Mouse (Mus musculus) hindbrain, postnatal 0 days (tissue): ENCODE measurements at regions not wholly inside any gene's neighbourhood (a gene's known extent, or its start where the extent isn't known, plus 50 kb on each side); places are given as distances from the start of the nearest gene placed in this dataset.

Experiments used
- ATAC-seq: fragments of 200-750 bp; cut with Nextera tagmentation; 2 replicates; pipeline ENCODE4 v1.8.0; 2017; ENCODE audit warnings: mild to moderate bottlenecking, moderate TSS enrichment, moderate library complexity
- DNase-seq: peaks from one replicate; pipeline ENCODE4 v3.0.0-alpha.2; 2015; ENCODE audit warnings: low spot score
- H3K27ac ChIP-seq: fragments of 300-500 bp; sonication (generic); 2 replicates; pipeline ENCODE4 v1.5.1; 2014; ENCODE audit warnings: mild to moderate bottlenecking
- H3K27me3 ChIP-seq: fragments of 300-500 bp; sonication (generic); 2 replicates; pipeline ENCODE4 v1.6.1; 2014; ENCODE audit warnings: low read length, mixed read lengths; ENCODE audit not compliant: insufficient read depth
- H3K36me3 ChIP-seq: fragments of 300-500 bp; sonication (generic); 2 replicates; pipeline ENCODE4 v1.6.1; 2014; ENCODE audit warnings: low read length, mixed read lengths; ENCODE audit not compliant: insufficient read depth
- H3K4me1 ChIP-seq: fragments of 300-500 bp; sonication (generic); 2 replicates; pipeline ENCODE4 v1.6.1; 2014; ENCODE audit warnings: antibody characterized with exemption, low read length, mixed read lengths; ENCODE audit not compliant: insufficient read depth
- H3K4me2 ChIP-seq: fragments of 300-500 bp; sonication (generic); 2 replicates; pipeline ENCODE4 v1.6.1; 2014; ENCODE audit warnings: low read depth, mild to moderate bottlenecking, low read length, moderate library complexity, mixed read lengths
- H3K4me3 ChIP-seq: fragments of 300-500 bp; sonication (generic); 2 replicates; pipeline ENCODE4 v1.5.1; 2014; ENCODE audit warnings: low read length
- H3K9ac ChIP-seq: fragments of 300-500 bp; sonication (generic); replicated peaks from 2 replicates; pipeline ENCODE4 v1.6.1; 2014; ENCODE audit warnings: mild to moderate bottlenecking, low read length, moderate library complexity, mixed read lengths
- H3K9me3 ChIP-seq: fragments of 300-500 bp; sonication (generic); 2 replicates; pipeline ENCODE4 v1.6.1; 2016; ENCODE audit warnings: low read length, mixed read lengths
- CTCF ChIP-seq: IDR thresholded peaks from 2 replicates; pipeline ENCODE4 v1.5.1; 2016; ENCODE audit warnings: antibody characterized with exemption, control low read depth, low read depth
- WGBS: fragments of 180-500 bp; shearing (Covaris S2); extraction: QIAGEN DNeasy Blood & Tissue Kit; methylation state at CpG from one replicate; pipeline ENCODE4 v1.1.7; 2014; 5-methylcytosine and 5-hydroxymethylcytosine counted together

- Histone ChIP-seq H3K4me3 (no peak overlapping the region), H3K4me1 (no peaks in the 10 kb centered on the region), H3K9me3 (no peaks in the 10 kb centered on the region), H3K4me2 (no peak overlapping the region), H3K27me3 (no peaks in the 10 kb centered on the region), H3K36me3 (no peaks in the 10 kb centered on the region), H3K27ac (no peak overlapping the region), H3K9ac (no peak overlapping the region)
- ATAC-seq (no peak), DNase-seq (no peak)
- 66% methylated on average over 9 of the region's 9 CpGs for WGBS
- TF ChIP-seq CTCF = no peak
These were observed 141.2 kb upstream of the Pja1 start for GRCm38 (mm10) chrX:99612130-99612759.

- no peaks in the 10 kb centered on the region for H3K4me1 ChIP-seq
- no peaks in the 10 kb centered on the region for H3K9me3 ChIP-seq
- DNase-seq (no peak), ATAC-seq (no peak)
- no peak overlapping the region for H3K4me3 ChIP-seq
- WGBS = 68% methylated on average over 5 of the region's 5 CpGs
- no peak overlapping the region for H3K27ac ChIP-seq
- no peaks in the 10 kb centered on the region for H3K36me3 ChIP-seq
- no peak for TF ChIP-seq CTCF
- no peak overlapping the region for H3K4me2 ChIP-seq
- no peaks in the 10 kb centered on the region for H3K27me3 ChIP-seq
- no peak overlapping the region for H3K9ac ChIP-seq
These were observed 139.0 kb upstream of the Pja1 start for GRCm38 (mm10) chrX:99610096-99610495.

GRCm38 (mm10) chrX:99609591-99609990, 138.5 kb upstream of the Pja1 start:
- H3K27ac ChIP-seq = no peak overlapping the region
- ATAC-seq = no peak
- no peak overlapping the region for H3K9ac ChIP-seq
- WGBS = 79% methylated on average over 2 of the region's 2 CpGs
- DNase-seq = no peak
- no peak overlapping the region for H3K4me3 ChIP-seq
- H3K27me3 ChIP-seq = no peaks in the 10 kb centered on the region
- H3K4me2 ChIP-seq = no peak overlapping the region
- H3K9me3 ChIP-seq = no peaks in the 10 kb centered on the region
- TF ChIP-seq CTCF = no peak
- no peaks in the 10 kb centered on the region for H3K36me3 ChIP-seq
- no peaks in the 10 kb centered on the region for H3K4me1 ChIP-seq

GRCm38 (mm10) chrX:99608284-99608692, 137.2 kb upstream of the Pja1 start:
- H3K36me3 ChIP-seq = no peaks in the 10 kb centered on the region
- H3K9me3 ChIP-seq = no peaks in the 10 kb centered on the region
- no peak for TF ChIP-seq CTCF
- no peak overlapping the region for H3K4me2 ChIP-seq
- H3K27ac ChIP-seq = no peak overlapping the region
- WGBS = 51% methylated on average over 2 of the region's 2 CpGs
- no peak overlapping the region for H3K4me3 ChIP-seq
- H3K4me1 ChIP-seq = no peaks in the 10 kb centered on the region
- no peak overlapping the region for H3K9ac ChIP-seq
- H3K27me3 ChIP-seq = no peaks in the 10 kb centered on the region
- ATAC-seq (no peak), DNase-seq (no peak)

- no peaks in the 10 kb centered on the region for H3K4me1 ChIP-seq
- 53% methylated on average over 10 of the region's 10 CpGs for WGBS
- ATAC-seq (0 out of 2 replicates have a peak, but pooled peaks have one; percentile 50), DNase-seq (peak; percentile 17)
- H3K27me3 ChIP-seq = no peaks in the 10 kb centered on the region
- no peaks in the 10 kb centered on the region for H3K36me3 ChIP-seq
- TF ChIP-seq CTCF = no peak
- H3K9ac ChIP-seq = no peak overlapping the region
- no peak overlapping the region for H3K27ac ChIP-seq
- no peaks in the 10 kb centered on the region for H3K9me3 ChIP-seq
- H3K4me3 ChIP-seq = no peak overlapping the region
- H3K4me2 ChIP-seq = no peak overlapping the region
These were observed 134.2 kb upstream of the Pja1 start for GRCm38 (mm10) chrX:99605084-99605824.

- TF ChIP-seq CTCF = no peak
- H3K27ac ChIP-seq = no peak overlapping the region
- 76% methylated on average over 6 of the region's 6 CpGs for WGBS
These were observed 132.6 kb upstream of the Pja1 start for GRCm38 (mm10) chrX:99603714-99604113.

More at GRCm38 (mm10) chrX:99603714-99604113, 132.6 kb upstream of the Pja1 start:
- Histone ChIP-seq H3K36me3 (no peaks in the 10 kb centered on the region), H3K9me3 (no peaks in the 10 kb centered on the region), H3K9ac (no peak overlapping the region), H3K27me3 (no peaks in the 10 kb centered on the region), H3K4me2 (no peak overlapping the region), H3K4me1 (no peaks in the 10 kb centered on the region), H3K4me3 (no peak overlapping the region)
- no peak for ATAC-seq
- DNase-seq = no peak
